Mouse (Mus musculus): ENCODE results near the gene Xylt1. TPM values are rescaled to one million over a fixed set of nuclear protein-coding genes. Genes with fewer than 3 reads are reported as not detected.
A peak's percentile ranks its signal among the peaks of the same experiment; 100 is the strongest.

The Xylt1 gene
- 2.4 and 2.6 TPM in 2 replicates for polyA plus RNA-seq (2015; fragmentation: Nextera tagmentation; extraction: Ambion mirVana)

DNA sequence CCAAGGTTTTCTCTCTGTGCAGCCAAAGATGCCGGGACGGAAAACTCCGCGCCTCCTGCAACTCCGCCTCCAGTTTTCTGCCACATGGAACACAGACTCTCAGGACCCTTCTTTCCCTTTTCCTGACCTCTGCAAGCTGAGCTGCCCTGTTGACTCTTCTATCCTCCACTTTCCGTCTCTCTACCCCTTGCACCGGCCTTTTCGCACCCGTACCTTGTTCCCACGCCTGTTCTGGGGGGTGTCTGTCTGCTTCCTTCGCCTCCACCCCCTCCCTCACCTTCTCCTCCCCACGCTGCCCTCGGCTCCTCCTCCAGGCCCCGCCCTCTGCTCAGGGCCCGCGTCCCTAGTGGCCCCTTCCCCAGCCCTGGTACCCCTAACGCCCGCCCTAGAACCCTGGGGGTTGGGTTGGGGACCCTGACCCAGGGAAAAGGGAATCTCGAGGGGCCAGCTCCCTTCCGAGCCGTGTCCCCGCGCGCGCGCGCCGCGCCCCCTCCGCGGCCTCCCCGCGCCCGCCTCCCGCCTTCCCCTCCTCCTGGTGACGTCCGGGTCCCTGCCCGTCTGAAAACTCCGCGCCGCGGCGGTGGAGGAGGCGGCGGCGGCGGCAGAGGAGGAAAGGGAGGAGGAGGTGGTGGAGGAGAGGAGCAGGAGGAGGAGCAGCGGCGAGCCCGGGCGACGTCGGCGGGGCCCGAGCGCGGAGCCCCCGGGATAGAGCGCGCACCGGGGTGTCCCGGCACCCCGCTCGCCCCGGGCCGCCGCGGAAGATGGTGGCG lies at the start of gene Xylt1:
Gene Xylt1, plus strand, starts transcription at position 562 of the 770 bp plus-strand sequence.
- Histone ChIP-seq H3K36me3 (ENCODE audit: control insufficient read depth, insufficient read depth) (no peaks in the 10 kb centered on the region), H3K9ac (replicated peaks; ENCODE audit: low read depth, low read length) (peak within 1 kb of the TSS; percentile 86), H3K9me3 (ENCODE audit: control insufficient read depth, low read length) (no peaks in the 10 kb centered on the region), H3K4me3 (replicated peaks; ENCODE audit: low read length) (peak within 1 kb of the TSS; percentile 76), H3K4me1 (replicated peaks; ENCODE audit: control insufficient read depth, insufficient read depth, low read length) (peaks cover 30% of the 10 kb centered on the region), H3K27ac (ENCODE audit: low read length) (peak within 1 kb of the TSS; percentile 82), H3K27me3 (replicated peaks; ENCODE audit: control insufficient read depth, insufficient read depth, low read length) (no peaks in the 10 kb centered on the region), H3K4me2 (ENCODE audit: low read length) (peak within 1 kb of the TSS; percentile 92)
- under 1% methylated on average over 53 of the region's 69 CpGs for WGBS
- peak; percentile 91 for ATAC-seq

DNA sequence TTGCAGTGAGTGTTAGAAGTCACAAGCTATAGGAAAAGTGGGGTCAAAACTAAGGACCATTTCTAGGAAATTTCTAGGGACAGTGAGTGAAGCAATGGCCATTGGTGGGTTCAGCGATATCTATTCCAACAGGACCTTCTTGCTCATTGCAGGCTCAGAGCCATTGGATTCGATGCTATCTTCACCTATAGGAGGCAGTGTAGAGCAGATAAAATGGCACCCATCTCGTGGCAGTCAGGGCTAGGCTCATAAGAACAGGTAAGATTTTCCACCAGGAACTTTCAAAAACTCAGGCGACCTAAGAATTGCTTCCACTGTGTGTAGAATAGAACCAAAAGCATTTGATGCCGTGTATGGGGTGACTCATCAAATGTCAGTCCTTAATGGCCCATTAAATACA lies 46.8 kb upstream of the Xylt1 start:
- Histone ChIP-seq H3K27me3 (replicated peaks; ENCODE audit: control insufficient read depth, insufficient read depth, low read length) (no peaks in the 10 kb centered on the region), H3K9me3 (ENCODE audit: control insufficient read depth, low read length) (no peaks in the 10 kb centered on the region), H3K36me3 (ENCODE audit: control insufficient read depth, insufficient read depth) (no peaks in the 10 kb centered on the region), H3K27ac (ENCODE audit: low read length) (no peak overlapping the region), H3K4me1 (replicated peaks; ENCODE audit: control insufficient read depth, insufficient read depth, low read length) (no peaks in the 10 kb centered on the region), H3K4me2 (ENCODE audit: low read length) (no peak overlapping the region), H3K4me3 (replicated peaks; ENCODE audit: low read length) (no peak overlapping the region), H3K9ac (replicated peaks; ENCODE audit: low read depth, low read length) (no peak overlapping the region)
- no peak for ATAC-seq
- 82% methylated on average over 5 of the region's 5 CpGs for WGBS

DNA sequence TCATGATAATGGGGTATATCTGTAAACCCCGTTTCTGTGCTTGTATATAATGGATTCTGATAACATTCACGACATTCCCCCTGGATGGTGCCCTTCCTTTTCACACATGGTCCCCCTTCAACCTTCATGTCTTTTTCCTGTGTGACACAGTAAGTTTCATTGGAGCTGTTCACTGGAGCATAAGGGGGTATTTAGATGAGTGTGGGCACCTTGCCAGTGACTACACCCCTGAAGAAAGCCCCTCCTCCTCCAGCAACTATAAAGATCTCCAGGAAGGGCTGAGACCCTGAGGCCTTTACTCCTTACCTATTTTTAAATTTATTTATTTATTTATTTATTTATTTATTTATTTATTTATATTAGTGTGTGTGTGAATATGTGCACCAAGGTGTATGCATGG lies 24.5 kb upstream of the Xylt1 start:
- no peak for ATAC-seq
- Histone ChIP-seq H3K4me1 (replicated peaks; ENCODE audit: control insufficient read depth, insufficient read depth, low read length) (no peaks in the 10 kb centered on the region; the same call in none of the 2 replicates), H3K36me3 (ENCODE audit: control insufficient read depth, insufficient read depth) (no peaks in the 10 kb centered on the region), H3K27me3 (replicated peaks; ENCODE audit: control insufficient read depth, insufficient read depth, low read length) (no peaks in the 10 kb centered on the region), H3K4me2 (ENCODE audit: low read length) (no peak overlapping the region), H3K4me3 (replicated peaks; ENCODE audit: low read length) (no peak overlapping the region), H3K9me3 (ENCODE audit: control insufficient read depth, low read length) (no peaks in the 10 kb centered on the region), H3K27ac (ENCODE audit: low read length) (no peak overlapping the region), H3K9ac (replicated peaks; ENCODE audit: low read depth, low read length) (no peak overlapping the region)
- 26% methylated on average over 2 of the region's 2 CpGs for WGBS

DNA sequence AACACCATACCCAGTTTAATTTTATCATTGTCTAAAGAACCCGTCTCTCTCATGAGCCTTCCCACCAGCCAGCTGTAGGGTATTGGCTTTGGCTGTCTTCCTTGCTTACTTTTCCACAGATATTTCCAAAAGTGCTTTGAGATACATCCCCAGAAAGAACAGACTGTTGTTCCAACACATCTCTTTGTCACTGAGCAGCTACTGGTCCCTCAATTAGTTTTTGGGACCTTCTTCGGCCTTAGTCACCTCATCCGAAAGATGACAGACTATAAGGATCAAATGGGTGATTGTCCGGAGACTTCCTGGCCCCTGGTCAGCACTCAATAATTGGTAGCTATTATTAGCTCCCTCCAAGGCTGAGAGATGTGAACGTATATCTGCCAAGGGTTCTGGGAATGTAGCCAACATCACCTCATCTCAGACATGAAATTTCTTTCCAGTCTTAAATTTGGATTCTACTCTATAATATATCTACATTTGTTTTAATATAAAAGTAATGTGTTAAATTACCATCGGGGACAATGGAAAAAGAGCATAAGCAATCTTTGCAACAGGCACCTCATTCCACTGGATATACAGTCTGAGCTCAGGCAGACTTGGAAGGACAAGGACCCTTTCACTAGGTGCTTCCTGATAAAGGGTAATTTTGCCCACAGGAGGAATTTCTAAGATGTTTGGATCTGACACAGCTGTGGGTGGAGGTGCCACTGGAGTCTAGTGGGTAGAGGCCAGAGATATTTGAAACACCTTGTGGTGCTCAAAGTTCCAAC lies 23.2 kb upstream of the Xylt1 start:
- no peak for ATAC-seq
- Histone ChIP-seq H3K4me3 (replicated peaks; ENCODE audit: low read length) (no peak overlapping the region), H3K36me3 (ENCODE audit: control insufficient read depth, insufficient read depth) (no peaks in the 10 kb centered on the region), H3K27ac (ENCODE audit: low read length) (no peak overlapping the region), H3K4me1 (replicated peaks; ENCODE audit: control insufficient read depth, insufficient read depth, low read length) (no peaks in the 10 kb centered on the region; the same call in none of the 2 replicates), H3K4me2 (ENCODE audit: low read length) (no peak overlapping the region), H3K27me3 (replicated peaks; ENCODE audit: control insufficient read depth, insufficient read depth, low read length) (no peaks in the 10 kb centered on the region), H3K9ac (replicated peaks; ENCODE audit: low read depth, low read length) (no peak overlapping the region), H3K9me3 (ENCODE audit: control insufficient read depth, low read length) (no peaks in the 10 kb centered on the region)
- 70% methylated on average over 6 of the region's 6 CpGs for WGBS

DNA sequence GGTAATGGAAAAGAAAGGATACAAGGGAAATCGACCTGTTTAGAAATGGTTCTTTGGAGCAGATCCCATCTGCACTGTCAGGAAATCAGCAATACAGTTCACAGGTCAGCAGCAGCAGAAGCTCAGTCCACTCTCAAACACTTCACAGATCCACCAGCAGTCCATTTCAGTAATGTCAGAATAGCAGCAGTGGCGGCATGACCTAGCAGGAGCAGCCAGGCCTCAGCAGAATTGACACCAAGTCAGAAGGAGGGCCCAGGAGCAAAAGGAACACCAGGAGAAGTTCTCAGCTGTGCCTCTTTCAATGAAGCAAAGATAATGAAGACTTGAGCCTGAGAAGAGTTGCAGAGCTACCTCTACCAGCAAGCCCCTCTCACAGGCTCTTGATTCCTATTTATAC lies 19.5 kb upstream of the Xylt1 start:
- WGBS, result 88% methylated on average over 2 of the region's 2 CpGs
- Histone ChIP-seq H3K27me3 (replicated peaks; ENCODE audit: control insufficient read depth, insufficient read depth, low read length) (no peaks in the 10 kb centered on the region), H3K36me3 (ENCODE audit: control insufficient read depth, insufficient read depth) (no peaks in the 10 kb centered on the region), H3K9ac (replicated peaks; ENCODE audit: low read depth, low read length) (no peak overlapping the region), H3K4me2 (ENCODE audit: low read length) (no peak overlapping the region), H3K27ac (ENCODE audit: low read length) (no peak overlapping the region), H3K9me3 (ENCODE audit: control insufficient read depth, low read length) (no peaks in the 10 kb centered on the region), H3K4me1 (replicated peaks; ENCODE audit: control insufficient read depth, insufficient read depth, low read length) (no peaks in the 10 kb centered on the region; the same call in none of the 2 replicates), H3K4me3 (replicated peaks; ENCODE audit: low read length) (no peak overlapping the region)
- ATAC-seq, result no peak

DNA sequence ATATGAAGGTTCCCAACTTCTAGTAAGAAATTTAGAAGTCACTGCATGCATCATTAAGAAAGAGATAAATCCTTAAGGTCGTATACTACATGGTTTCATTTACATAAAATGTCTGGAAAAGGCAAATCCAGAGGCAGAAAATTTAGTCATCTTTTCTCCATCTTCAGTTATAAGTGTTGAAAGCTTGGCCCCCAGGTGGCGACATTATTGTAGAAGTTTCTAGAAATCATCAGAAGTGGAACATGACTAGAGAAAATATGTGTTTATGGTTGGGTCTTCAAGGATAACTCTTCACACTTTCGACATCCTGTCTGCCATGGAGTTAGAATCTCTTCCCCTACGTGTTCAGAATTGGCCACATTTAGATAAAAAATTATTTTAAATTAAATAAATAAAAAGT lies 18.3 kb upstream of the Xylt1 start:
- Histone ChIP-seq H3K4me1 (replicated peaks; ENCODE audit: control insufficient read depth, insufficient read depth, low read length) (no peaks in the 10 kb centered on the region; the same call in 1 of the 2 replicates), H3K36me3 (ENCODE audit: control insufficient read depth, insufficient read depth) (no peaks in the 10 kb centered on the region), H3K9ac (replicated peaks; ENCODE audit: low read depth, low read length) (no peak overlapping the region), H3K4me3 (replicated peaks; ENCODE audit: low read length) (no peak overlapping the region), H3K4me2 (ENCODE audit: low read length) (no peak overlapping the region), H3K27ac (ENCODE audit: low read length) (no peak overlapping the region), H3K27me3 (replicated peaks; ENCODE audit: control insufficient read depth, insufficient read depth, low read length) (no peaks in the 10 kb centered on the region), H3K9me3 (ENCODE audit: control insufficient read depth, low read length) (no peaks in the 10 kb centered on the region)
- WGBS, result 88% methylated on average over 4 of the region's 4 CpGs
- no peak for ATAC-seq

DNA sequence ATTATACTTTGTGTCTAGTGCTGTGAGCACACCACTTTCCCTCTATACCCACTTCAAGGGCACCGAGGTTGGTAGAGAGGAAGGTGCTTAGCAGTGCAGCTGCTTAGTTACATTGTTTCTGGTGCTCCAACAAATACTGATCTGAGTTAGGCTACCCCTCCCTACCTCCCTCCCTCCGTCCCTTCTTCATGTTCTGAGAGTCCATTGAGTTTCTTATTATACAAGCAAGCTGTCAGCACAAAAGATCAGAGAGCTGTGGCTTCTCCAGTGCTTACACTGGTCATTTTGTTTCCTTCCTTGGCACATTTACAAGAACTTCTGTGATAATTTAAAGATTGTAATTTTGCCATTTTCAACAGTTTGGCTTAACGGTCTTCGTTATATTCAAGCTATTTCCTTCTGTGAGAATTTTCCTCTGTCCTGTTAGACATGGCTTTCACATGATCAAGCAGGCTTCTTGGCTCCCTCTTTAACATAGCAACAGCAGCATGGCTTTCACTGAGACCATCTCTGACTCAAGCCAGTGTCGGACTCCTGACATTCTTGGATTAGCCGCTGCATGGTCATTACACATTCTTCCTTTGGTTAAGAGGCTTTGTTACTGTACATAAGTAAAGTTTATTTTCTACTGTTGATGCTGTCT lies 12.0 kb upstream of the Xylt1 start:
- no peak for ATAC-seq
- Histone ChIP-seq H3K4me2 (ENCODE audit: low read length) (no peak overlapping the region), H3K27ac (ENCODE audit: low read length) (no peak overlapping the region), H3K9me3 (ENCODE audit: control insufficient read depth, low read length) (no peaks in the 10 kb centered on the region), H3K4me3 (replicated peaks; ENCODE audit: low read length) (no peak overlapping the region), H3K27me3 (replicated peaks; ENCODE audit: control insufficient read depth, insufficient read depth, low read length) (no peaks in the 10 kb centered on the region), H3K9ac (replicated peaks; ENCODE audit: low read depth, low read length) (no peak overlapping the region), H3K36me3 (ENCODE audit: control insufficient read depth, insufficient read depth) (no peaks in the 10 kb centered on the region), H3K4me1 (replicated peaks; ENCODE audit: control insufficient read depth, insufficient read depth, low read length) (peaks cover 6% of the 10 kb centered on the region; the same call in 1 of the 2 replicates)
- 25% methylated on average over 6 of the region's 6 CpGs for WGBS

DNA sequence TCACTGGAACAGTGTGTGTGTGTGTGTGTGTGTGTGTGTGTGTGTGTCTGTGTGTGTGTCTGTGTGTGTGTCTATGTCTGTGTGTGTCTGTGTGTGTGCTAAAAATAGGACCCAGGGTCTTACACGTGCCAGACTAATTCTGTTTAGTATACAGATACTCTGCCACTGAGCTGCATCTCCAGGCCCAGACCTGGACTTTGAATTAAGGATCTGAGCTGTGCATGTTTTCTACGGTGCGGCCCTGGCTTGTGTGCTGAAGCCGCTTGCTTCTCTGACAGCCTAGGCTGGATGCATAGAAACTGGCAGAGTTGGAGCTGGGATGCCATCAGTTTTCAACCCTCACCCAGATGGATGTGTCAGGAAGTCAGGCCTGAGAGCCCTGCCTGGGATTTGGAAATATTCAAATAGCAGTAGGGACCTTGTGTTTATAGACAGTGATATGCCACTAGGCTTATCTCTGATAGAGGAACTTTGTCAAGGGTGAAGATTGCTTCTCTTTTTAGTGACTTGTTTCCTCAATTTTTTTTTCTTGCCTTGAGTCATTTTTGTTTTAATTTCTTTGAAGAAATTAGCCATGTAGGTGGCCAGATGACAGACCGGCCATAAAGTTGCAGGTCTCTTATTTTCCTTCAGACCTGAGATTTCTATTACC lies 11.4 kb upstream of the Xylt1 start:
- H3K27me3 ChIP-seq (replicated peaks; ENCODE audit: control insufficient read depth, insufficient read depth, low read length), result no peaks in the 10 kb centered on the region
- ATAC-seq, result no peak
- no peak overlapping the region for H3K4me3 ChIP-seq (replicated peaks; ENCODE audit: low read length)
- peaks cover 6% of the 10 kb centered on the region; the same call in 1 of the 2 replicates for H3K4me1 ChIP-seq (replicated peaks; ENCODE audit: control insufficient read depth, insufficient read depth, low read length)
- no peak overlapping the region for H3K9ac ChIP-seq (replicated peaks; ENCODE audit: low read depth, low read length)
- H3K27ac ChIP-seq (ENCODE audit: low read length), result no peak overlapping the region
- WGBS, result 66% methylated on average over 5 of the region's 5 CpGs
- no peaks in the 10 kb centered on the region for H3K9me3 ChIP-seq (ENCODE audit: control insufficient read depth, low read length)
- no peak overlapping the region for H3K4me2 ChIP-seq (ENCODE audit: low read length)
- no peaks in the 10 kb centered on the region for H3K36me3 ChIP-seq (ENCODE audit: control insufficient read depth, insufficient read depth)

DNA sequence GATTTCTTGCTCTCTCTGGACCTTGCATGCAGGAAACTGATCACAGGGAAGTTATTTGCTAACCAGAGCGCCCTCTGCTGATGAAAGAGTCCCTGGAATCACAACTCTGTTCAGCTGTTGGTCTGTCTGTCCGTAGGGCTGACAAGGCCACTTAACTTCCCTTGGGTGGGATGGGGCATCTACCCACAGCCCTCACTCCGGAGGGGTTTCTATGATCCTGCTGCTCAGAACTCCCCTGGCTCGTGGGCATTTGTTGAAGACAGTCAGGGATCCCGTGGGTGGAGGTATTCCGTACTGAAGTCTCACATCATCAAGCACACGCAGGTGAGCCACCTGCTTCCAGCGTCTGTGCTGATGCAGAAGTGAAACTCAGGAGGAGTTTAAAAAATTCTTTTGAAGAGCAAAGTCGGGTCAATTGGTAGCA lies 4.9 kb upstream of the Xylt1 start:
- no peak for ATAC-seq
- H3K9me3 ChIP-seq (ENCODE audit: control insufficient read depth, low read length), result no peaks in the 10 kb centered on the region
- no peaks in the 10 kb centered on the region for H3K36me3 ChIP-seq (ENCODE audit: control insufficient read depth, insufficient read depth)
- 37% methylated on average over 9 of the region's 9 CpGs for WGBS
- no peak overlapping the region for H3K9ac ChIP-seq (replicated peaks; ENCODE audit: low read depth, low read length)
- H3K4me3 ChIP-seq (replicated peaks; ENCODE audit: low read length), result no peak overlapping the region
- H3K4me1 ChIP-seq (replicated peaks; ENCODE audit: control insufficient read depth, insufficient read depth, low read length), result peaks cover 6% of the 10 kb centered on the region
- no peak overlapping the region for H3K4me2 ChIP-seq (ENCODE audit: low read length)
- H3K27ac ChIP-seq (ENCODE audit: low read length), result no peak overlapping the region
- H3K27me3 ChIP-seq (replicated peaks; ENCODE audit: control insufficient read depth, insufficient read depth, low read length), result no peaks in the 10 kb centered on the region
